Comparison of ENCODE assay signal across 8 mouse cellular contexts in the genomic region with DNA sequence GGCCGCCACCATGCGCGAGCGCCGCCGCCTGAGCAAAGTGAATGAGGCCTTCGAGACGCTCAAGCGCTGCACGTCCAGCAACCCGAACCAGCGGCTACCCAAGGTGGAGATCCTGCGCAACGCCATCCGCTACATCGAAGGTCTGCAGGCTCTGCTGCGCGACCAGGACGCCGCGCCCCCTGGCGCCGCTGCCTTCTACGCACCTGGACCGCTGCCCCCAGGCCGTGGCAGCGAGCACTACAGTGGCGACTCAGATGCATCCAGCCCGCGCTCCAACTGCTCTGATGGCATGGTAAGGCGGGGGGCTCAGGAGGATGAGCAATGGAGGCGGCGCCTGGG. TPM values are rescaled to one million over a fixed set of nuclear protein-coding genes. Genes with fewer than 3 reads are reported as not detected.
DNase-seq lines count a peak whose midpoint lies in the region; ATAC-seq and TF ChIP-seq lines count a peak whose summit lies in the region.

No protein-coding gene starts in this region.

- no peaks in the 10 kb centered on the region for H3K4me1 ChIP-seq in lung, postnatal 0 days (ENCODE audit: insufficient read depth, low read depth, low read length)
- peaks cover 17% of the 10 kb centered on the region for H3K4me1 ChIP-seq in forebrain, embryonic 16.5 days (replicated peaks; ENCODE audit: control insufficient read depth, insufficient read depth, low read length)
- H3K4me1 ChIP-seq in limb, embryonic 10.5 days, result peaks cover 28% of the 10 kb centered on the region
- peaks cover 4% of the 10 kb centered on the region; the same call in 1 of the 2 replicates for H3K4me1 ChIP-seq in stomach, embryonic 14.5 days (ENCODE audit: control insufficient read depth, insufficient read depth, low read length)

- no peak overlapping the region for H3K4me3 ChIP-seq in lung, postnatal 0 days (ENCODE audit: low read depth, low read length)
- H3K4me3 ChIP-seq in forebrain, embryonic 16.5 days (replicated peaks; ENCODE audit: low read length), result peak overlapping the region; percentile 27
- peak overlapping the region; percentile 42 for H3K4me3 ChIP-seq in limb, embryonic 10.5 days
- peak overlapping the region; percentile 2; the same call in 1 of the 2 replicates for H3K4me3 ChIP-seq in stomach, embryonic 14.5 days (ENCODE audit: low read depth, low read length)

- no peak for ATAC-seq in lung, postnatal 0 days
- ATAC-seq in forebrain, embryonic 16.5 days, result no peak; the same call in 1 of the 2 replicates
- ATAC-seq in stomach, embryonic 14.5 days (ENCODE audit: insufficient number of reproducible peaks, insufficient read depth, low FRiP score, low read depth), result no peak

- no peak for TF ChIP-seq EP300 in lung, postnatal 0 days (IDR thresholded peaks at IDR 0.05)

- peaks cover 37% of the 10 kb centered on the region for H3K27me3 ChIP-seq in lung, postnatal 0 days (replicated peaks; ENCODE audit: insufficient read depth, low read length)
- H3K27me3 ChIP-seq in forebrain, embryonic 16.5 days (replicated peaks; ENCODE audit: control insufficient read depth, insufficient read depth, low read length), result peaks cover 54% of the 10 kb centered on the region
- H3K27me3 ChIP-seq in limb, embryonic 10.5 days (ENCODE audit: low read depth, poor library complexity, severe bottlenecking), result peaks cover 91% of the 10 kb centered on the region
- peaks cover 41% of the 10 kb centered on the region for H3K27me3 ChIP-seq in stomach, embryonic 14.5 days (ENCODE audit: control insufficient read depth, insufficient read depth, low read length)

- no peaks in the 10 kb centered on the region for H3K36me3 ChIP-seq in lung, postnatal 0 days (ENCODE audit: insufficient read depth, low read length)
- no peaks in the 10 kb centered on the region for H3K36me3 ChIP-seq in forebrain, embryonic 16.5 days (ENCODE audit: control insufficient read depth, insufficient read depth)
- no peaks in the 10 kb centered on the region for H3K36me3 ChIP-seq in limb, embryonic 10.5 days
- H3K36me3 ChIP-seq in stomach, embryonic 14.5 days (ENCODE audit: control insufficient read depth, insufficient read depth, low read length), result no peaks in the 10 kb centered on the region

- 1% methylated on average over 32 of the region's 33 CpGs for WGBS in lung, postnatal 0 days
- under 1% methylated on average over 33 of the region's 33 CpGs for WGBS in forebrain, embryonic 16.5 days
- WGBS in limb, embryonic 10.5 days, result under 1% methylated on average over 33 of the region's 33 CpGs
- under 1% methylated on average over 33 of the region's 33 CpGs for WGBS in stomach, embryonic 14.5 days

- H3K9ac ChIP-seq in lung, postnatal 0 days (replicated peaks; ENCODE audit: low read depth), result no peak overlapping the region
- 0 out of 2 replicates have a peak overlapping the region, but pooled peaks have one; percentile 14 for H3K9ac ChIP-seq in forebrain, embryonic 16.5 days (replicated peaks; ENCODE audit: low read depth, low read length)
- H3K9ac ChIP-seq in stomach, embryonic 14.5 days (replicated peaks; ENCODE audit: low read depth, low read length), result no peak overlapping the region

- H3K9me3 ChIP-seq in lung, postnatal 0 days (ENCODE audit: low read length), result no peaks in the 10 kb centered on the region
- H3K9me3 ChIP-seq in forebrain, embryonic 16.5 days (ENCODE audit: control insufficient read depth, low read length), result no peaks in the 10 kb centered on the region
- H3K9me3 ChIP-seq in limb, embryonic 10.5 days (replicated peaks), result no peaks in the 10 kb centered on the region
- H3K9me3 ChIP-seq in stomach, embryonic 14.5 days (ENCODE audit: control insufficient read depth, low read depth, low read length), result no peaks in the 10 kb centered on the region

- TF ChIP-seq CTCF in lung, postnatal 0 days (IDR thresholded peaks at IDR 0.05), result peak; percentile 23

- H3K27ac ChIP-seq in lung, postnatal 0 days (ENCODE audit: low read length), result no peak overlapping the region
- H3K27ac ChIP-seq in forebrain, embryonic 16.5 days (ENCODE audit: low read length), result no peak overlapping the region
- H3K27ac ChIP-seq in limb, embryonic 10.5 days, result no peak overlapping the region
- H3K27ac ChIP-seq in stomach, embryonic 14.5 days (ENCODE audit: low read length), result no peak overlapping the region

- DNase-seq in lung, postnatal 0 days (ENCODE audit: low spot score), result no peak
- no peak for DNase-seq in lung, postnatal 10 days
- DNase-seq in limb, embryonic 10.5 days (ENCODE audit: low spot score), result peak; percentile 65
- no peak for DNase-seq in layer of hippocampus, adult 18-20 months (ENCODE audit: low spot score in 2 of 2)
- no peak for DNase-seq in kidney, adult 11 months
- DNase-seq in layer of hippocampus, adult 8-10 months (ENCODE audit: low spot score in 2 of 2), result no peak

- H3K4me2 ChIP-seq in lung, postnatal 0 days (replicated peaks; ENCODE audit: low read depth, low read length), result no peak overlapping the region
- peak overlapping the region; percentile 45 for H3K4me2 ChIP-seq in forebrain, embryonic 16.5 days (ENCODE audit: low read length)
- H3K4me2 ChIP-seq in stomach, embryonic 14.5 days (replicated peaks; ENCODE audit: low read depth, low read length), result peak overlapping the region; percentile 26

RNA-seq across cellular contexts. Expression of gene Myod1, which starts 0.7 kb away (rescaled TPM):
- not detected in 2 replicates for polyA plus RNA-seq in lung, postnatal 0 days (2015; fragmentation: Nextera tagmentation; extraction: Ambion mirVana)
- polyA plus RNA-seq in forebrain, embryonic 16.5 days (2015; fragmentation: Nextera tagmentation; extraction: Ambion mirVana), result 0.14 TPM in 1 of 2 replicates, not detected in the other
- polyA plus RNA-seq in limb, embryonic 10.5 days (2016; fragmentation: Nextera tagmentation; extraction: Ambion mirVana), result 1.3 and 13.8 TPM in 2 replicates
- polyA plus RNA-seq in stomach, embryonic 14.5 days (2014; fragmentation: Nextera tagmentation; extraction: Ambion mirVana), result 0.13 and 0.17 TPM in 2 replicates
- under 1 TPM in 1 of 2 experiments, not detected in 1; 0.18 TPM for total RNA-seq in layer of hippocampus, adult 18-20 months (2021)
- total RNA-seq in layer of hippocampus, adult 8-10 months (2022), result under 1 TPM in 1 of 4 experiments, not detected in 3; 0.24 TPM

RNA-seq across cellular contexts. Expression of gene Kcnc1, which starts 19.3 kb away (rescaled TPM):
- polyA plus RNA-seq in lung, postnatal 0 days (2015; fragmentation: Nextera tagmentation; extraction: Ambion mirVana), result 0.06 and 0.07 TPM in 2 replicates
- polyA plus RNA-seq in forebrain, embryonic 16.5 days (2015; fragmentation: Nextera tagmentation; extraction: Ambion mirVana), result 7.6 and 8.4 TPM in 2 replicates
- 0.03 TPM in 1 of 2 replicates, not detected in the other for polyA plus RNA-seq in limb, embryonic 10.5 days (2016; fragmentation: Nextera tagmentation; extraction: Ambion mirVana)
- 0.35 and 0.51 TPM in 2 replicates for polyA plus RNA-seq in stomach, embryonic 14.5 days (2014; fragmentation: Nextera tagmentation; extraction: Ambion mirVana)
- total RNA-seq in layer of hippocampus, adult 18-20 months (2021), result 100 to 1,000 TPM; 117 to 118 TPM
- total RNA-seq in layer of hippocampus, adult 8-10 months (2022), result 100 to 1,000 TPM; 103 to 134 (median 116) TPM
